Mouse (Mus musculus) stomach, postnatal 0 days (tissue): Measurements from ENCODE around the gene Trim63. TPM values are rescaled to one million over a fixed set of nuclear protein-coding genes. Genes with fewer than 3 reads are reported as not detected.
"Not testable (repeated sequence)": the region's sequence is repeated elsewhere in the genome, so short reads cannot be mapped to it uniquely, and the experiment has no call there.

Experiments
- ATAC-seq: fragments of 200-750 bp; cut with Nextera tagmentation; 2 replicates; pipeline ENCODE4 v1.8.0; 2017; ENCODE audit not compliant: low FRiP score, low TSS enrichment
- DNase-seq: peaks from one replicate; pipeline ENCODE4 v3.0.0-alpha.2; 2016; ENCODE audit warnings: low spot score
- H3K27ac ChIP-seq: fragments of 300-500 bp; sonication (generic); replicated peaks from 2 replicates; pipeline ENCODE4 v1.5.1; 2014; ENCODE audit warnings: mild to moderate bottlenecking, control low read depth
- H3K27me3 ChIP-seq: fragments of 300-500 bp; sonication (generic); 2 replicates; pipeline ENCODE4 v1.6.1; 2014; ENCODE audit warnings: low read length; ENCODE audit not compliant: control insufficient read depth, insufficient read depth
- H3K36me3 ChIP-seq: fragments of 300-500 bp; sonication (generic); 2 replicates; pipeline ENCODE4 v1.6.1; 2014; ENCODE audit warnings: low read length, mixed read lengths; ENCODE audit not compliant: control insufficient read depth, insufficient read depth
- H3K4me1 ChIP-seq: fragments of 300-500 bp; sonication (generic); replicated peaks from 2 replicates; pipeline ENCODE4 v1.6.1; 2014; ENCODE audit warnings: antibody characterized with exemption; ENCODE audit not compliant: control insufficient read depth, insufficient read depth
- H3K4me2 ChIP-seq: fragments of 300-500 bp; sonication (generic); replicated peaks from 2 replicates; pipeline ENCODE4 v1.6.1; 2014; ENCODE audit warnings: low read depth, mild to moderate bottlenecking, control low read depth, moderate library complexity
- H3K4me3 ChIP-seq: fragments of 300-500 bp; sonication (generic); 2 replicates; pipeline ENCODE4 v1.5.1; 2014; ENCODE audit warnings: low read depth, low read length, control low read depth
- H3K9ac ChIP-seq: fragments of 300-500 bp; sonication (generic); 2 replicates; pipeline ENCODE4 v1.6.1; 2014; ENCODE audit warnings: mild to moderate bottlenecking, low read length, control low read depth, mixed read lengths
- H3K9me3 ChIP-seq: fragments of 300-500 bp; sonication (generic); 2 replicates; pipeline ENCODE4 v1.6.1; 2016; ENCODE audit warnings: low read length; ENCODE audit not compliant: control insufficient read depth
- CTCF ChIP-seq: IDR thresholded peaks from 2 replicates; pipeline ENCODE4 v1.5.1; 2016; ENCODE audit warnings: antibody characterized with exemption, low read depth, mild to moderate bottlenecking, moderate library complexity
- EP300 ChIP-seq: optimal IDR thresholded peaks from 2 replicates; pipeline ENCODE3; 2016; ENCODE audit warnings: antibody characterized with exemption
- WGBS: fragments of 180-500 bp; shearing (Covaris S2); extraction: QIAGEN DNeasy Blood & Tissue Kit; methylation state at CpG from one replicate; pipeline ENCODE4 v1.1.7; 2014; 5-methylcytosine and 5-hydroxymethylcytosine counted together
- polyA plus RNA-seq: library from polyadenylated mRNA; unstranded; fragments of >200 nt; fragmentation: Nextera tagmentation; extraction: Ambion mirVana; gene quantifications from 2 replicates; pipeline ENCODE4 v1.2.1, GENCODE M21; 2015

Gene Trim63
- 0.07 and 0.13 TPM in 2 replicates for polyA plus RNA-seq

GRCm38 (mm10) chr4:134314876-134315275 lies at the start of gene Trim63:
Gene Trim63 (plus strand): TSS chr4:134315120.
- no peak for DNase-seq
- Histone ChIP-seq H3K36me3 (no peaks in the 10 kb centered on the region), H3K9ac (no peak within 1 kb of the TSS), H3K4me3 (no peak within 1 kb of the TSS), H3K27me3 (no peaks in the 10 kb centered on the region), H3K9me3 (no peaks in the 10 kb centered on the region), H3K4me1 (no peaks in the 10 kb centered on the region), H3K4me2 (no peak within 1 kb of the TSS), H3K27ac (no peak within 1 kb of the TSS)
- TF ChIP-seq CTCF (no peak), EP300 (no peak)
- 38% methylated on average over 11 of the region's 11 CpGs for WGBS
- ATAC-seq = no peak

GRCm38 (mm10) chr4:134265860-134266585 lies 48.9 kb upstream of the Trim63 start:
- no peaks in the 10 kb centered on the region for H3K4me1 ChIP-seq
- no peaks in the 10 kb centered on the region for H3K9me3 ChIP-seq
- H3K36me3 ChIP-seq = no peaks in the 10 kb centered on the region
- no peak overlapping the region for H3K27ac ChIP-seq
- no peaks in the 10 kb centered on the region for H3K27me3 ChIP-seq
- no peak for TF ChIP-seq EP300
- TF ChIP-seq CTCF = no peak; the same call in 1 of the 2 replicates
- no peak for ATAC-seq
- no peak overlapping the region for H3K4me3 ChIP-seq
- WGBS = 63% methylated on average over 9 of the region's 9 CpGs
- no peak for DNase-seq
- no peak overlapping the region for H3K9ac ChIP-seq
- no peak overlapping the region for H3K4me2 ChIP-seq

- Histone ChIP-seq H3K27me3 (no peaks in the 10 kb centered on the region), H3K9me3 (no peaks in the 10 kb centered on the region), H3K4me2 (no peak overlapping the region), H3K27ac (no peak overlapping the region), H3K9ac (no peak overlapping the region), H3K4me1 (no peaks in the 10 kb centered on the region), H3K36me3 (no peaks in the 10 kb centered on the region), H3K4me3 (no peak overlapping the region)
- DNase-seq = no peak
- WGBS = 77% methylated on average over 19 of the region's 19 CpGs
- ATAC-seq = no peak
- TF ChIP-seq CTCF (peak; percentile 40), EP300 (no peak)
Measured at GRCm38 (mm10) chr4:134268102-134268655, 46.7 kb upstream of the Trim63 start.

DNA sequence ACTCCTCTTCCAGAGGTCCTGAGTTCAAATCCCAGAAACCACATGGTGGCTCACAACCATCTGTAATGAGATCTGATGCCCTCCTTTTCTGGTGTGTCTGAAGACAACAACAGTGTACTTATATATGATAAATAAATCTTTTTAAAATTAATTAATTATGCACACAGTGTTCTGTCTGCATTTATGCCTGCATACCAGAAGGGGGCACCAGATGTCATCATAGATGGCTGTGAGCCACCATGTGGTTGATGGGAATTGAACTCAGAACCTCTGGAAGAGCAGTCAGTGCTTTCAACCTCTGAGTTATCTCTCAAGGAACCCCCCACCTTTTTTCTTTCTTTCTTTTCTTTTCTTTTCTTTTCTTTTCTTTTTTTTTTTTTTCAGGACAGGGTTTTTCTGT lies 45.3 kb upstream of the Trim63 start:
- ATAC-seq, H3K4me2 ChIP-seq, H3K4me3 ChIP-seq, H3K4me1 ChIP-seq, H3K36me3 ChIP-seq, H3K27me3 ChIP-seq, H3K9ac ChIP-seq, H3K27ac ChIP-seq, DNase-seq, H3K9me3 ChIP-seq: not testable (repeated sequence)
- TF ChIP-seq CTCF = peak; percentile 59

- DNase-seq = no peak
- Histone ChIP-seq H3K4me1 (no peaks in the 10 kb centered on the region), H3K4me3 (no peak overlapping the region), H3K27ac (no peak overlapping the region), H3K9ac (no peak overlapping the region), H3K27me3 (no peaks in the 10 kb centered on the region), H3K4me2 (no peak overlapping the region), H3K36me3 (0 out of 2 replicates have a peak, but pooled peaks cover 4% of the 10 kb centered on the region), H3K9me3 (no peaks in the 10 kb centered on the region)
- ATAC-seq = no peak
- TF ChIP-seq CTCF = no peak
- TF ChIP-seq EP300 = no peak
- WGBS = 82% methylated on average over 7 of the region's 7 CpGs
Measured at GRCm38 (mm10) chr4:134271979-134272378, 42.9 kb upstream of the Trim63 start.
